Mouse (Mus musculus): ENCODE results near the gene Lrp2. TPM values are rescaled to one million over a fixed set of nuclear protein-coding genes. Genes with fewer than 3 reads are reported as not detected.

Gene Lrp2
- total and polyA plus RNA-seq, 3 experiments: under 0.01 to 0.07 (median 0.01) TPM

DNA sequence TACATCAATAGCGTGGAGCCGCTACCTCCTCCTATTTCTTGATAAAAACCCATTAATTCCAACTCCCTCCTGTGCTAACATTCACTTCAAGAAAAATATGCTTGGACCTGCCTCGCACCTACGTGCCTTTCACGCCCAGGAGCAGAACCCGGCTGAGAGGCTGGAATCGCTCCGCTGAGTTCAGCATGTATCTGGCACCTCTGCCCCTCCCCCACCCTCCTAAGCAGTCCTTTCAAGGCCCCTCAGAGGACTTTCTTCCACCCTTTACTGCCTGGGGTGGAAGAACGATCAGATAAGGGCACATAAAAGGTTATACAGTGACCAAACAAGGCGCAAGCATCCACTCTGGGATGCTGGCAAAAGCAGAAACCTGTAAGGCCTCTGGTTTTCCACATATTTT lies 26.4 kb upstream of the Lrp2 start:
- TF ChIP-seq JUN (IDR thresholded peaks at IDR 0.05; ENCODE audit: insufficient read depth, low read depth, low read length): no peak
- TF ChIP-seq CHD1 (IDR thresholded peaks at IDR 0.05; ENCODE audit: low read depth, low read length): no peak
- TF ChIP-seq NELFE (IDR thresholded peaks at IDR 0.05; ENCODE audit: low read depth, low read length): no peak
- TF ChIP-seq BHLHE40 (IDR thresholded peaks at IDR 0.05; ENCODE audit: low read depth, low read length): no peak
- TF ChIP-seq USF1 (IDR thresholded peaks at IDR 0.05; ENCODE audit: low read depth, low read length): no peak
- no peak for TF ChIP-seq RCOR1 (conservative IDR thresholded peaks at IDR 0.05; ENCODE audit: low read depth, low read length)
- TF ChIP-seq KAT2A (IDR thresholded peaks at IDR 0.05; ENCODE audit: insufficient replicate concordance, low read length): no peak
- TF ChIP-seq NRF1 (IDR thresholded peaks at IDR 0.05; ENCODE audit: low read depth, low read length): no peak
- Histone ChIP-seq H3K36me3 (replicated peaks in 1 of 2; ENCODE audit: control insufficient read depth in 1 of 2, insufficient read depth in 1 of 2, low read length in 1 of 2) (no peaks in the 10 kb centered on the region), H3K79me2 (replicated peaks; ENCODE audit: control insufficient read depth, extremely low read depth, insufficient read depth, poor library complexity, severe bottlenecking) (no peaks in the 10 kb centered on the region), H3K4me3 (replicated peaks in 1 of 3; ENCODE audit: low read depth in 2 of 3, low read length in 2 of 3, poor library complexity in 1 of 3) (no peak overlapping the region), H3K4me2 (ENCODE audit: insufficient read depth, low read depth, poor library complexity, severe bottlenecking) (no peak overlapping the region), H3K4me1 (ENCODE audit: control insufficient read depth in 1 of 2, insufficient read depth in 2 of 2) (no peaks in the 10 kb centered on the region), H3K27me3 (replicated peaks) (no peaks in the 10 kb centered on the region), H3K9ac (ENCODE audit: insufficient read depth, low read depth) (no peak overlapping the region), H3K27ac (ENCODE audit: insufficient read depth, low read depth) (no peak overlapping the region), H3K9me3 (replicated peaks; ENCODE audit: low read length) (no peaks in the 10 kb centered on the region)
- dilution Hi-C loops (cut with MboI; ENCODE audit: extremely low pct_ligation_motif_present, extremely low pct_unique_long_range_greater_than_20kb, low sequenced_read_pairs): no loop called here
- in situ Hi-C loops (cut with MboI; ENCODE audit: low pct_ligation_motif_present, low pct_unique_long_range_greater_than_20kb, low sequenced_read_pairs): no loop called here
- DNase-seq (ENCODE audit: extremely low read depth): no peak

GRCm38 (mm10) chr2:69606621-69607020 lies 20.8 kb upstream of the Lrp2 start:
- in situ Hi-C loops (cut with MboI; ENCODE audit: low pct_ligation_motif_present, low pct_unique_long_range_greater_than_20kb, low sequenced_read_pairs): no loop called here
- dilution Hi-C loops (cut with MboI; ENCODE audit: extremely low pct_ligation_motif_present, extremely low pct_unique_long_range_greater_than_20kb, low sequenced_read_pairs): no loop called here
- no peaks in the 10 kb centered on the region for H3K27me3 ChIP-seq (replicated peaks)
- no peaks in the 10 kb centered on the region for H3K4me1 ChIP-seq (ENCODE audit: control insufficient read depth in 1 of 2, insufficient read depth in 2 of 2)
- no peak for DNase-seq (ENCODE audit: extremely low read depth)
- no peaks in the 10 kb centered on the region for H3K79me2 ChIP-seq (replicated peaks; ENCODE audit: control insufficient read depth, extremely low read depth, insufficient read depth, poor library complexity, severe bottlenecking)
- H3K9ac ChIP-seq (ENCODE audit: insufficient read depth, low read depth): no peak overlapping the region
- TF ChIP-seq ZKSCAN1 (IDR thresholded peaks at IDR 0.05; ENCODE audit: borderline replicate concordance, low read depth, low read length): no peak
- no peak for TF ChIP-seq EP300 (IDR thresholded peaks at IDR 0.05; ENCODE audit: low read length)
- no peak for TF ChIP-seq HCFC1 (IDR thresholded peaks at IDR 0.05; ENCODE audit: low read depth, low read length)
- TF ChIP-seq SMC3 (IDR thresholded peaks at IDR 0.05; ENCODE audit: low read depth, low read length): no peak
- TF ChIP-seq IRF4 (IDR thresholded peaks at IDR 0.05; ENCODE audit: low read depth, low read length): no peak
- TF ChIP-seq GABPA (IDR thresholded peaks at IDR 0.05; ENCODE audit: insufficient replicate concordance, low read depth, low read length): no peak
- TF ChIP-seq SIN3A (IDR thresholded peaks at IDR 0.05; ENCODE audit: low read length): no peak
- no peak for TF ChIP-seq ETS1 (conservative IDR thresholded peaks at IDR 0.05; ENCODE audit: low read depth, low read length)
- no peak for TF ChIP-seq MAZ (IDR thresholded peaks at IDR 0.05; ENCODE audit: low read depth, low read length)
- TF ChIP-seq NELFE (IDR thresholded peaks at IDR 0.05; ENCODE audit: low read depth, low read length): no peak
- TF ChIP-seq POLR2A (IDR thresholded peaks at IDR 0.05; ENCODE audit: low read depth, low read length): no peak
- TF ChIP-seq JUND (conservative IDR thresholded peaks at IDR 0.05; ENCODE audit: low read depth, low read length): no peak
- no peak overlapping the region for H3K27ac ChIP-seq (ENCODE audit: insufficient read depth, low read depth)
- no peak overlapping the region for H3K4me3 ChIP-seq (replicated peaks in 1 of 3; ENCODE audit: low read depth in 2 of 3, low read length in 2 of 3, poor library complexity in 1 of 3)
- no peaks in the 10 kb centered on the region for H3K36me3 ChIP-seq (replicated peaks in 1 of 2; ENCODE audit: control insufficient read depth in 1 of 2, insufficient read depth in 1 of 2, low read length in 1 of 2)
- H3K9me3 ChIP-seq (replicated peaks; ENCODE audit: low read length): no peaks in the 10 kb centered on the region
- H3K4me2 ChIP-seq (ENCODE audit: insufficient read depth, low read depth, poor library complexity, severe bottlenecking): no peak overlapping the region
